Mouse (Mus musculus) embryo, embryonic 10 days (tissue): ENCODE data around the gene Raet1e.
"Not testable (repeated sequence)": the region's sequence is repeated elsewhere in the genome, so short reads cannot be mapped to it uniquely, and the experiment has no call there.

ENCODE experiments used
- DNase-seq: peaks from one replicate; pipeline ENCODE4 v3.0.0-alpha.2; 2015; ENCODE audit warnings: low spot score

The Raet1e gene

DNA sequence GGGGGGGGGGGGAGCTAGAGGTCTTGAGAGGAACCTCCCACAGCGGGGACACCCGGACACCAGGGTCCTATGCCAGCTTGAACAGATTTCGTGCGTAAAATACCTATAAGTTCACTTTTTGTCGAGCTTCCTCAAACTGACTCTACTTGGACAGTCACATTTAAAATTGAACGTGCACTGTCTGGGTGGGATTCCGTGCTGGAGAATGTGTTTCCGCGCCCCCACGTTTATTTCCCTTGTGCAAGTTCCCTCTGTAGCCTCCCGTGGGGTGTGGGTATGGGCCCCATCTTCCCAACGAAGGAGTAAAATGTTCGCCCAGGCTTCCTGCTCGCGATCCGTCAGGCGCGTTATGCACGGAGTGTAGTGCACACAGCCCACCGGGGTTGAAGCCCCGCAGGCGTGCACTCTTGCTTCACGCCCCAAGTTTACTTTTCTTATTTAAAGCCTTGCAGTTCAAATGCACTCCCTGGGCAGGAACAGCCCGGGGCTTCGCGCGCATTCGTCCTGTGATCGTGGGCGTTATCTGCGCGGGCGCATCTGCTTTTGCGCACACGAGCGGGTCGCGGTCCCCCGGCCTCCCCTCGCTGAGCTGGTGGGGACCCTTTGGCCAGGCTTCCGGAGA lies 115.4 kb downstream of the Raet1e start:
- DNase-seq, result peak; percentile 16

DNA sequence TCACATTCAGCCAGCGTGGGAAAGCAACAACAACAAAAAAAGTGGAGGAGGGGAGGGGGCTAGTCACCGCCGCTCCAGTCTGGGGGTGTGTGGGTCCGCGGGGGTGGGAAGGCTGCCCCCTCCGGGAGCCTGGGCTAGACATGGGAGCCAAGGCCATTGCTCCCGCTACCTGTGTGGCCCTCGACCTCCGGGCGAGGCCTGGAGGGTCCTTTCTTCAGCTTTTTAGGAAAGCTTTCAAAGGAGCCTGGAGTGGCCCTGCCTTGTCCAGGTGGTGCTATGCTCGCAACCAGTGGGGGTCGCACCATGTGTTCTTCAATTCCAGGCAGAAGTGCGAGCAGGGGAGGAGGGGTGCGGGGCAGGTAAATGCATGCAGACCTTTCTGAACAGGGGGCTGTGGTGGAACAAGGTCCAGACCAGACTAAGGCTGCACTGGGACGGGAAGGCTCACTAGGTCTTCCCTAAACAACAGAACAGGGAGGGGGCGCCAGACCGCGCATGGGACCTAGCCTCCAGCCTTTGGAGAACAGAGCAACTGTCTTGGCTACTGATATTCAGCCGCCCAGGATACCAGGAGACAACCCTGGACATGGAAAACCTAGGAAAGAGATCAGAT lies 116.2 kb downstream of the Raet1e start:
- DNase-seq, result peak; percentile 25

DNA sequence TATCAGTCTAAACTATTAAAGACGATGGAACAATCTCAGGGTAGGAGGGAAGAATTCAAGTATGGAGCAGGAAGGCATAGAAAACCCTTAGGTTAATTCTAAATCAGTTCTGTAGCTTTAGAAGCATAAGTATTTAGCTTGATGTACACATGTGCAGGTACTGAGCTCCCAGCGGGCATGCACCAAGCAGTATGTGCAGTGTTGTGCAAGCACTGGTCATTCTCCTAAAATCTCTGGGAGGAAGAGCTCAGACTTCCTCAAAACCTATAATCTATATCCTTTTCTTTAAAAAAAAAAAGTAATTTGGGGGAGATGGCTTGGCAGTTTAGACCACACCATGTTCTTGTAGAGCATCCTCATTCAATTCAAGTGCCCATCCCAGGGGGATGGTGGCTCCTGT lies 120.1 kb downstream of the Raet1e start:
- DNase-seq, result not testable (repeated sequence)

DNA sequence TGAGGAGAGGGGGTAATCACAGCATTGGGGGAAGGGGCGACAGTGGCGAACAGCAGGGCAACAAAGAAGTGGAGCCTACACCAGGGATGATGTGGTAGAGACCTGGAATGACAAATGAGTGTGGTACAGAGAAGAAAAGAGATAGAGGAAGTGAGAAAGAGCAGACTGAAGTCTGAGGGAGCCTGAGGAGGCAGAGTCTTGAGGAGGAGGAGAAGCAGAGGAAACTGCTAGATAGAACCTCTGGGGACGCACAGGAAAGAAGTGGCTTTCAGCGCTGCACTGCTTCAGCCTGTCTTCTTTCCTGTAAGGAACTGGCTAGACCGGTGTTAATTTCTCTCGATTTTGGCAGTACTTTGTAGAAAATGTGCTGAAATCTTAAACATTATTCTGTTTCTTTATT lies 124.4 kb downstream of the Raet1e start:
- no peak for DNase-seq

DNA sequence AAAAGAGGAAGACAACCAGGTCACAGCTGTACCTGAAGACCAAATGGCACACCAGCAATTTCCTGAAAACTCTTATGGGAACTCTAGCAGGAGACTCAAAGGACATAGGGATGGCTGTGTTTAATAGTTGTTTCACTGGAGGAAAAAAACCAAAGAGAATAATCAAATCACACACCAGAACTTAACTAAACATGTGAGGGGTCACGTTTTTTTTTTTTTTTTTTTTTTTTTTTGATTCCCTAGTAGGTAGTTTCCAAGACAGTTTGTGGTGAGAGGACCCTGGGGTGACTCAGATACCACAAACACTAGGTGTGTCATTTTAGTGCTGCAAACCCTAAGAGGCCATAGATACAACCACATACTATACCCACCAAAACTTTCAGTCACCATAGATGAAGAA lies 137.3 kb downstream of the Raet1e start:
- DNase-seq, result no peak

DNA sequence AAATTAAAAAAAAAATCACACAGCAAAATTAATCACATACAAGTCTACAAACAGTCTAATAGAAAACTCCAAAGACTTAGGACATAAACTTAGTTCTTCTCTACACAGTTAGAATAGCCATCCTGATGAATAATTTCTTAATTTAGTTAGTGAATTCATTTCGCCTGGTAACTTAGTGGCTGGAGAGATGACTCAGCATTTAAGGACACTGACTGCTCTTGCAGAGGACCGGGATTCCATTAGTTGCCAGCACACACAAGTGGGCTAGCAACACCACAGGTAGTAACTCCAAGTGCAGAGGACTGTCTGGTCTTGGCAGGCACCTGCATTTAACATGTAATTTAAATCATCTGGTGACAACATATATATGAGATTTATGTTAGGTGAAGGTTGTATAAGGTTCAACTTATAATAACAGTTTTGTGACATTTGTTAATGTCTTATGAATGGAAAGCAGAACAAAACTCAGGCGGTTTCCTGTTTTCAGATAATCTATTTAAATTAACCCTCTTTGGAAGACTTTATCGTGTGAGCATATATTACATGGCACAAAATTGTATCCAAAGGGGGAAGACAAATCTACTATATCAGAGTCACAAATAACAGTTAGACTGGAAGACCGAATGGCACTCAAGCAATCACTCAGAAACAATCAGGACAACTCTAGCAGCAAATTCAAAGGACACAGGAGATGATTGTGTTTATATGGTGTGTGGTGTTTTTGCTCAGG lies 138.8 kb downstream of the Raet1e start:
- no peak for DNase-seq

DNA sequence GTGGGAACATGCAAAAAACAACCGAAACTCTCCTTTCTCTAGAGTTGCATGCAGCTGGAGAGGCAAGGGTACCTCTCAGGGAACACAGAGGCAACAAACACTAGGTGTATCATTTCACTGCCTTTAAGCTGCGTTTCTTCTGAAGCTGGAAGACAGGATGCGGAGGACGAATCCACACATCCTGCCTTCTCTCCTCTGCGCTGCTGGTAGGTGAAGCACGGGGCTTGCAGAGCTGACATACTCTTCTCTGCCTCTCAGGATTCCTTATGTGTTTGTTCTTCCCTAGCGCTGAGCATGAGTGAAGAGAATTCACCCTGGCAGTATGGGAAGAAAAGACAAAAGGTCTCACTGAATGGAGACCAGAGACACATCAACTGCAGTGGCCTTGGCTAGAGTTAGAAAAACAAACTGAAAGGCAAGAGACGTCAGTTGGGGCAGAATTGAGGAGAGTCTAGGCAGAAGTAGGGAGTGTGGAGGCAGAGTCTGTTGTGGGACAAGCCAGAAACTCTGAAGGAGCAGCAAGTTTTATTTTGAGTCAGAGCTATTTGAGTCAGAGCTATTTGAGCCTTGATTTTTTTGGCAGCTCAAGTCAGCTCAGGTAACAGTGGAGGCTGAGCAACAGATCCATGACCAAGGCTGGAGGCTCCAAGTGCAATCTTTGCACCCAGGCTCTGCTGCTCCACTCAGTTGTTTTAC lies 139.5 kb downstream of the Raet1e start:
- DNase-seq, result no peak

DNA sequence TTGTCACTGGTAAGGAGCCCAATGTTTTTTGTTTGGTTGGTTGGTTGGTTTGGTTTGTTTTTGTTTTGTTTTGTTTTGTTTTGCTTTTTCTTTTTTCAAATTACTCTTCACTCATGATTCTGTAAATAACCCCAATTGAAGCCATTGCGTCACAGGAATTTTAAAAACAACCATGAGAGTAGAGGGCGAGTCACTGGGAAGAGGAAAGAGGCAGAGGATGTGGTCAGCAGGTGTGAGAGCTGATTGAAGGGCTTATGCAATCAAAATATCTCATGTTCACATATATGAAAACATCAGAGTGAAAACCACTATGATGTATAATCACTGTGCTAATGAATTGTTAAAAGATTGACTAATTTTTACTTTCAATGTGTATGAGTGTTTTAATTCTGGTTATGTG lies 141.0 kb downstream of the Raet1e start:
- no peak for DNase-seq

DNA sequence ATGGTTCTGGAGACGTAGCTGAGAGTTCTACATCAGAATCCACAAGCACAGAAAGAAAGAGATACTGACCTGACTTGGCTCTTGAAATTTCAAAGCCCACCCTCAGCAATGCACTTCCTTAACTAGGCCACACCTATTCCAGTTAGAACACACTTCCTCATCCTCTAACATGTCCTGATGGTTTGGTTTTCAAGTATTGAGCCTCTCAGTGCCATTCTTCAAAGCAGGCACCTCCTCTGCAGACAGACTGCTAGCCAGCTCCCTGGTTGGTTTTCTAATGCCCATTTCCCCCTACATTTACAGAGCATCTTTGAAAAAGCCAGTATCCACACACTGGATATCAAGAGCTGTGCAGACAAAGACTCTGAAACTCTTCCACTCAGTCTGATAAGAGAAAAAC lies 143.3 kb downstream of the Raet1e start:
- no peak for DNase-seq

DNA sequence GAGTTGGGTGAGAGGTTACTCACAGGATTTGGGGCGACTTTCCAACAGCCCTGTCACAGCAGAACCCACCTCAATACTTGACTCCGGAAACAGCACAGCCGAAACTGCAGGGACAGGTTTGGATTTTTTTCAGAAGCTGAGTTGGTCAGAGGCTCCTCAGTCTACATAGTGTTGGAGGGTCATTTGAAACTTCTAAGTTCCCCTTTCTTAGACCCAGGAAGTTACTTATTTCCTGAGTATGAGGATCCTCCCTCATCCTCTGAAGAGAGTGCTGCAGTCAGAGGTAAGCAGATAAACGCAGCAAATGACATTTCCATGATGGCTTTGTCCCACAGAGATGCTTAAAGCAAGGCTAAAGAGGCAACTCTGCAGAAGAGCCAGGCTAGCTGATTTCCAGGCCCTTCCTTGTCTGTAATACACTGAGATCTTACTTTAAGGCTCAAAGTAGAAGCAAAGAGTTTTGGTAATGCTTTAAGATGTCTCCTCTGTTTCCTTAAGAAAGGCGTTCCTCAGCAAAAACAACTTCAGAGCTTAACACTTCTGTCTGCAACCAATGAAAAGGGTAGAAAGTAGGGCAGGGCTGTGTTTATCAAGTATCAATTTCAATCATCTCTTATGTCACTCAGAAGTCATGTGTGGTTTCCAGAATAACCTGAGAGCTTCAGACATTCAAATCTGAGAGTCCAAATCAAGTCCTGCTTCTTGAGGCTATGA lies 144.1 kb downstream of the Raet1e start:
- DNase-seq, result no peak

DNA sequence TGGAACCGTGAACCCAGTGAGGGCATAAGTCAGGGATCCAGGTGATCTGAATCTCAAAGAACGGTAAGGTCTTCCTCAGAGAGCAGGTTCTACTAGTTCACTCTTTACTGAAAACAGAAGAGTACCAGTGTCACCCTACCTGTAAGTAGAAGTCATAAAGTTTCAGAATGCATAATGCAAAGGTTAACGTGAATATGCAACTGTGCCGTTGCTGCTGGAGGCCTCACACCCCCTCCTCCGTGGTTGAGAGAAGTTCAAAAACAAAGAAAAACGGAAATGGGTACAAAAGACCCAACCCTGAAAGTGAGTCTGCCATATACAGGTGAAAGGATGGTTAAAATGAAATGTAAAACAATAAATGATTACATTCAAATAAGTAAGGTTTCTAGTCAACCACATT lies 145.4 kb downstream of the Raet1e start:
- no peak for DNase-seq

DNA sequence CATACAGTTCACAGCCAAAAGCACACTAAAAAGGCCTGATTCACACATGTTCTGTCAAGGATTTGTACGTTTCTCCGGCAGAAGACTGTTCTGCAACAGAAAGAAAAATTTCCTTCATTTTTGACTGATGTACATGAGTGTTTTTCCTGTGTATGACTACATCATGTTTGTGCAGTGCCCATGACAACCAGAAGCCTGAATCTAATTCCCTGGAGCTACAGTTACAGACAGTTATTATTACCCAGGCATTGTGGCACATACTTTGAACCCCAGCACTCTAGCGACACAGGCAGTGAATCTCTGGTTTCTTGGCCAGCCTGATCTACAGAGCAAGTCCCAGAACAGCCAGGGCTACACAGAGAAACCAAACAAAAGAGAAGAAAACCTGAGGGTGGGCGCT lies 147.4 kb downstream of the Raet1e start:
- DNase-seq, result no peak

DNA sequence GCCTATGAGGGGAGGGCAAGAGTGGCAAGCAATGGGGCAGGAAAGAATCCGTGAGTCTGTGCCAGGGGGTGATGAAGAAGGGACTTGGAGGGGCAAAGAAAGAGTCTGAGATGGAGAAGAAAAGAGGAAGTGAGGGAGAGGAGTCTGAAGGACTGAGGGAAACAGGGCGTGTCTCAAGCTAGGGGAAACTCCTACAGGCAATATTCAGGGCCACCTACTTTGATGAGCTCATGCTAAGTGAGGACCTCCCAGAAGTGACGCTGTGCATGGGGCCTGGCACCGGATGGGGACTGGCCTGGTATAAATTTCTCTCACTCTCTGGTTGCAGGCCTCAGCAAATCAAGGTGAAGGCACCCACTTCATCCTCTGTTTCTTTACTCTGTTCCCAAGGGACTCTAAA lies 148.1 kb downstream of the Raet1e start:
- no peak for DNase-seq

DNA sequence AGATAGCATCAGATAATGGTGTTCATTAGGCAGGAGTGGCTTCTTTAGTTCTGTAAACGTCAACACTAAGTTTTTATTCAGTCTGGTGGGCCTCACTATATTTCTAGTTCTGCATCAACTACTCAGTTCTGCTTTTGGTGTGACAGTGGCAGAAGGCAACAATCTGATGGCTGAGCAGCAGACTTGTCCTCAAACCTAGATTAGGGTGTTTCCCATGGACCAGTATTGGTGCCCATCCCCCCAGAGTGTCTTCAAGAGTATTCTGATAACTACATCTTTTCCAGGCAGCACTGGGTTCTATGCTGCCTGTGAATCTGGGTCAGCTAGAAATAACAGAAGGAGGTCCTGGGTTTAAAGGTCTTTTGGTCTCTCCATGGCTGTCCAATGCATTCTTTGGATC lies 149.9 kb downstream of the Raet1e start:
- DNase-seq, result no peak

DNA sequence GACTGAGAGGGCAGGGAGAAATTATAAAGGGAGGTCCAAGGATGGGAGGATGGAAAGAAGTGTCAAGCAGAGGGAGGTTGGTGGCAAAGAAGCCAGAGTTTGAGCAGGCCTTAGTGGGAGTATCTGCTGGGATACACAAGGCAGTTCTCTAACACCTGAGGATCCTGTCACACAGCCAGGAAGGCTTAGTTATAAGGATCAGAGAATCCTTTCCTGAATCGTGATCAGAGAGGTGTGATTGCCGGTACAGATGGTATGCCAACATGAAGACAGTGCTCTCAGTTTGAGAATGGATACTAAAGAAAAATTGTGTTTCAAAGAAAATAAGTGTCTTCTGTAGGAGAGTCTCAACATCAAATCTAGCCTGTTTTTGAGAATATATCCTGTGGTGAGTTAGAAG lies 164.5 kb downstream of the Raet1e start:
- no peak for DNase-seq

DNA sequence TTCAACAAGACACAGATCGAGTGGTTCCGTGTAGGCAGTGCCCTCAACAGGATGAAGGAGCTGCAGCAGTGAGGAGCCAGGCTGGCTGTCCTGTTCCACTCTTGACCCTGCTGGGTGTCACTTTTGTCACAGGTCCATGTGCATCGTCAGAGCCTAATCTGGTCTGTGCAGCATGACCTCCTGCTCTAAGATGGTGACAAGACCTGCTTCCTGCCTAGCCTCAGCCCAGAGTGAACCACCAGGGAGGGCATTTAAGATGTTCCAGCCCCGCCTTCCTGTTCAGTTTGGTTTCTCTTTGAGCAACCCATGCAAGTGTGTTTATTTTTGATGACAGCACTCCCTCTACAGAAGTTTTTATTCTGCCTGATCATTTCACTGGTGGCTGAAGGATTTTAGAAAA lies 187.4 kb downstream of the Raet1e start:
- DNase-seq, result not testable (repeated sequence)

DNA sequence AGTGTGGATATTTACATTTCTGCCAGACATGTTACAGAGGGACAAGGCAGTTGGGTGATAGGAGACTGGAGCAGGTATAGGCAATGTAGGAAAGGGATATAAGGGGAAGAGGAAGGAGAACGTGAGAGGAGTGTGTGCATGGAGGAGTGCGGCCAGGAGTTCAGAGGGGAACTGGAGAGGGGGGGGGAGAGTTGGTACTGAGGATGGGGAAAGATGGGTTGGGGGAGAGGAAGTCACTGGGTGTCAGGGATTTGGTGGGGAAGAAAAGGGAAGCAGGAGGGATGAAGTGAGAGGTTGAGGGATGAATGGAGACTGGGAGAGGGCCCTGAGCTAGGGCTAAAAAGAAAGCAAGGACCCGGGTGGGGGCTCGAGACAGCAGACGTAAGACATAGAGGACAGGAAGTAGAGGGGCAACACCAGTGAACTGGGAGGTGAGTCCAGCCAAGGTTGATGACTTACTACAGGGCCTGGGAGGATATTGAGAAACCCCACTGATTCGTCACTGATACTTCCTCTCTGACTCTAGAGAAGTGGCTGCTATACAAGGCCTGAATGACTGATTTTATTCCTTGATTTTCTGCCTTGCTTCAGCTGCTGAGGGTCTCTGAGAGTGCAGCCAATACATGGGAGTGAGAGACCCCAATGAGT lies 195.3 kb downstream of the Raet1e start:
- DNase-seq, result not testable (repeated sequence)

DNA sequence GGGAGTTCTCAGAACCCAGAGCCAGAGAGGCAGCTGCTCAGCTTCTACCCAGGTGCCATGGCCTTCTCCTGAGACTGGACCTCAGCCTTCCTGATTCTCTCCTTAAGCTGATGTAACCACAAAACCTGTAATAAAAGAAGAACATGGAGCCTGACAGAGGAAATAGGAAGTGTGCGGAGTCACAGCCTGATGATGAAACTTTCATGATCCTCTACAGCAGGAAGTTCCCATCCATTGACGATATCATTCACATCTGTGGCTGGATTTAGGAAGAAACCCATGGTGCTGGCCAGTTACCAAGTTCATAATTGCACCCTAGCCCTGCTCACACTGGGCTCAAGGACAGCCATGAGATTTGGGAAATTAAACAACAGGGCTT lies 195.8 kb downstream of the Raet1e start:
- not testable (repeated sequence) for DNase-seq

DNA sequence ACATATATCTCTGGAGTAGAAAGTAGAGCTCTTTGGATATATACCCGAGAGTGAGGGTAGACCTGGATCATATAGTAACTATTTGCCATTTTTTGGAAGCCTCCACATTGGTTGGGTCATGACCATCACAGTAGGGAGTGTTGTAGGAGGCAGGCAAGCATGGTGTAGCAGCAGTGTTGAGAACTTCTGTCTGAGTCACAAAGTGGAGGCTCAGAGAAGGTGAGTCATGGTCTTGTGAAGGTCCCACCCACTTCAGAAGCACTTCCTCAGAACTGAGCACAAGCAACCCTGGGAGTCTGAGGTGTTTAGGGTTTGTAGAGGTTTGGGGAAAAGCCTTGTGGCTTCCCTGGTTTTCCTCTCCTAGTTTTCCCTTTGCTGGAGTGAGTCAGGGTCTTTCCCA lies 199.0 kb downstream of the Raet1e start:
- DNase-seq, result not testable (repeated sequence)

DNA sequence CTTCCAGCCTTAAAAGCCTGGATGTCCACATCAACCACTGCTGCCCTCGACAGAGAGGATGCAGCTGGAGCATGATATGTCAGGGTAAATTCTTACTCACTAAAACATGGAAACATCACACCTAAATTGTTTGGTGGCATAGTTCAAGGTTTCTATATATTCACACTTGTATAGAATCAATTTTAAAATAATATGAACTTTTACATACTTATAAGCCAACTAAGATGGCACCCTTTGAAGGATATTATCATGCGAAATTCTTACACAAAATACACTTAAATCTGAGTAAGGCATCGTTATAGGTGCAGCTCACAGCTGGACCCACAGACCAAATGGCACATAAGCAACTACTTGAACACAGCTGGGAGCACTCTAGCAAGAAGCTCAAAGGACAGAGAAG lies 201.9 kb downstream of the Raet1e start, which contains the start of gene Raet1d:
Gene Raet1d (plus strand): TSS at position 301 of the 400 bp plus-strand sequence.
- DNase-seq, result not testable (repeated sequence)

DNA sequence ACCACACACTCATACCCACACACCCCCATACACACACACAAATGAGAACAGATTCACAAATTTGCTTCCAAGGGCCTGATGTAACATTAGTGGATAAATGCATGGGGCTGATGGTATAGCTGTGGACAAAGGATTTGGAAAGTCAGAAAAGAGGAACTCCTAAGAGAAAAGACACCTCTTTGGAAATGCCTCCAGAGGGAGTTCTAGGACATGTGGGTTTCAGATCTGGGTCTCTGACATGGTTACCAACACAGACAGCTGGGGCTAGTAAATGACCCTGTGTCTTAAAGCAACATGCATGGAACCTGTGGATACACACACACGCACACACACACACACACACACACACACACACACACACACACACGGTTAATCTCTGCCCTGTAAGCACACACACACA lies 202.6 kb downstream of the Raet1e start:
- DNase-seq, result not testable (repeated sequence)
